Mouse (Mus musculus) erythroblast, embryonic 14.5 days (primary cell): ENCODE data around the gene Tmem199.

Experiments used
- GATA1 ChIP-seq: IDR thresholded peaks from 2 replicates; pipeline ENCODE4 v1.6.1; 2012; ENCODE audit warnings: low read length, inconsistent platforms, mixed read lengths
- TAL1 ChIP-seq: IDR thresholded peaks from 3 replicates; pipeline ENCODE4 v1.6.1; 2012; ENCODE audit warnings: low read length, inconsistent platforms, mixed read lengths

GRCm38 (mm10) chr11:78466242-78466912 lies 45.6 kb downstream of the Tmem199 start:
- TF ChIP-seq TAL1 (no peak), GATA1 (no peak)
